Mouse (Mus musculus) left cerebral cortex, postnatal 14 days (tissue): Measurements from ENCODE around the gene Chat. TPM values are rescaled to one million over a fixed set of nuclear protein-coding genes. Genes with fewer than 3 reads are reported as not detected.

ENCODE experiments used
- DNase-seq, 2 experiments: peaks; one replicate each; pipeline ENCODE4 v3.0.0; 2021 to 2022; ENCODE audit warnings: low spot score in 2 of 2, mixed read lengths in 1 of 2
- intact Hi-C: fragments of 180-260 bp; cut with DNase I; formaldehyde crosslinking; loops from one replicate; pipeline ENCODE4 v1.15.1; 2025
- long read RNA-seq, 2 experiments: library from polyadenylated mRNA; stranded (forward); transcript quantifications; one replicate each; pipeline ENCODE4 v2.0.0; 2021
- total RNA-seq, 2 experiments: library from RNA; stranded (reverse); gene quantifications; 2 replicates each; pipeline ENCODE4 v1.2.3; 2021

Gene Chat
- total RNA-seq: 1 to 10 TPM; 1.1 to 1.2 TPM
- long read RNA-seq, experiment 1, partial matches to known transcripts: 0 of 1 reads
- long read RNA-seq, experiment 1, other reads (novel, unspliced or antisense): 1 of 1 reads
- long read RNA-seq, experiment 2, partial matches to known transcripts: 1 of 1 reads
- long read RNA-seq, experiment 2, other reads (novel, unspliced or antisense): 0 of 1 reads

DNA sequence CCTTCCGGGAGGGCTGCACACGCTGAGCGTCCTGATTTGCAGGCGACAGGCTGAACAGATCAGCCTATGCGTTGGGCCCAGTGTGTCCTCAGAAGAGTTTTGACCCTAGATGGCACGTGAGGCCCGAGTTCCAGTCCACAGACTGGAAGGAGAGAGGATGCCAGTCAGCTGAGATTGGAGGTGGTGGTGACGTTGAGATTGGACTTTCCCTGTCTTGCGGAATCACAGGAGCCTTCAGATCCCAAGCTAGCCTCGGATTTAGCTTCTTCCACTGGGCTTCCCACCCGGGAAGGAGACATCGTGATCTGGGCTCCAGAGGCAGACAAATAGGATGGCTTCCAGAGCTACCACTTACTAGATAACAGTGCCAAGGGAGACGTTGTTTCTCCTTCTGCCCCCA is at the start of gene Chat:
Gene Chat, minus strand, starts transcription at position 101 of the 400 bp plus-strand sequence.
- intact Hi-C loops: loop anchor here (10.0 kb wide), 1 partner anchor 91 kb away; no protein-coding TSS in a partner anchor
- DNase-seq: no peak

DNA sequence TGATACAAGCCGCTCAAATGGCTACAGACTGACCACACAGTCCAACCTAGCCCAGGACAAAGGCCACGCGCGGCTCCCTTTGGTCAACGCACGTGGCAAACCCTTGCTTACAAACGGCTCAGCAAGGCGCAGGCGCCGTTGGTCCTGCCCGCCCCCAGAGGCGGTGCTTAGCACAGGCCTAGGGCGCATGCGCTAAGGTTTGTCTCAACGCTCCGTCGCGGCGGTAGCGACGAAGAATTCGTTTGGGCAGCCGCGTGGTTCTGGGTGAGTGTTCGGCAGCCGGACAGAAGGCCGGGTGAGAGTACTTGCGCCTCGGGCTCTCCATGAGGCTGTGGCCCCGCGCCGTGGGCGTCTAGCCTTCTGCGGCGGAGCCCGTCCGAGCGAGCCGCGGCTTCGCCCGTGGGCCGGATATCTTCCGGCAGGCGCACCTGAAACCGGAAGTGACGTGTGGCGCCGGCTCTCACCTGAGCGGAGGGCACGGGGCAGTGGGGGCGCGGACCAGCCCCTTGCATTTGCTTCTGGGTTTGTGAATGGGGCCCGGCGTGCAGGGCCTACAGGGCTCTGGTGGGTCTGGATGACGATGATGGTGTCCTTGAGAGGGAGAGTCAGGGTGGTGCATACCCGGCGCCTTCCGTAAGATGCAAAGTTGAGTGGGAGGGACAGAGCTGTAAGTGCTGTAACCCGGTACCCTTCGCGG is 47.7 kb upstream of the Chat start, which contains the start of gene Ercc6:
Gene Ercc6, plus strand, starts transcription at position 186 of the 697 bp plus-strand sequence.
- peak; percentile 94 to 95 for DNase-seq
- intact Hi-C loops: no loop called here

DNA sequence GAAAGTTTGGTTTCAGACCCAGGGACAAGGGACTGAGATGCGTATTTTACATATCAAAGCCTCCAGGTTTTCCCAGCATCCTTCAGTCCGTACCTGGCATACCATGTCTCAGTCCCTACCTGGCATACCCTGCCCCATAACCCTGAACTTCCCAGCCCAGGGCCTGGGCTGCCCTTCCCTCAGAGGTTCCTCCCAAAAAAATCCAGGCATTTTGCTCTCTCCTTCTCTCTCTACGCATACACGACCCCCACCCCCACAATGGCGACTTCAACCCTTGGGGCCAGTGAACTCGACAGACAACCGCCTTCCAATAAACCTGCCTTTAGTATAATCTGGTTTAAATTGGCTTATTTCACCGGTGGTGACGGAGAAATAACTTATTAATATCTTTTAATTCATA is 47.1 kb upstream of the Chat start:
- no peak for DNase-seq
- intact Hi-C loops: no loop called here

DNA sequence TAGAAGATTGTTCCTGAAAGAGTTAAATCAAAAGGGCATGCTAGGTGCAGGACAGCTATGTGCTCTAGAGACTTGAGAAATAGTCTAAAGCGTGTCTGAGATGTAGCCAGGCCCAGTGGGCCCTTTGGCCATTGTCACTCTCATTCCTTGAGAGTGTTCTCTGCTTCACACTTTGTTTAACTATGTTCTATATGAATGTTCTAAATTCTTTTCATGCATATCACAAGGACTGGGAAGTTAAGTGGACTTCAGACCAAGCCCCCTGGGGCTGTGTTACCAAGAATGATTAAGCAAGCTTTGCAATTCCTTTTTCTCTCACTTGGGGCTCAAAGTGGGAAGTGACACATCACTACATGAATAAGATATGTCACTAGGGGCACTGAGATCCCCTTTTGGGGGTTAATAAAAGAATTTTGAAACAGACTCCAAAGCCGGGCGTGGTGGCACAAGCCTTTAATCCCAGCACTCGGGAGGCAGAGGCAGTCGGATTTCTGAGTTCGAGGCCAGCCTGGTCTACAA is 43.7 kb upstream of the Chat start:
- intact Hi-C loops: no loop called here
- DNase-seq: no peak

DNA sequence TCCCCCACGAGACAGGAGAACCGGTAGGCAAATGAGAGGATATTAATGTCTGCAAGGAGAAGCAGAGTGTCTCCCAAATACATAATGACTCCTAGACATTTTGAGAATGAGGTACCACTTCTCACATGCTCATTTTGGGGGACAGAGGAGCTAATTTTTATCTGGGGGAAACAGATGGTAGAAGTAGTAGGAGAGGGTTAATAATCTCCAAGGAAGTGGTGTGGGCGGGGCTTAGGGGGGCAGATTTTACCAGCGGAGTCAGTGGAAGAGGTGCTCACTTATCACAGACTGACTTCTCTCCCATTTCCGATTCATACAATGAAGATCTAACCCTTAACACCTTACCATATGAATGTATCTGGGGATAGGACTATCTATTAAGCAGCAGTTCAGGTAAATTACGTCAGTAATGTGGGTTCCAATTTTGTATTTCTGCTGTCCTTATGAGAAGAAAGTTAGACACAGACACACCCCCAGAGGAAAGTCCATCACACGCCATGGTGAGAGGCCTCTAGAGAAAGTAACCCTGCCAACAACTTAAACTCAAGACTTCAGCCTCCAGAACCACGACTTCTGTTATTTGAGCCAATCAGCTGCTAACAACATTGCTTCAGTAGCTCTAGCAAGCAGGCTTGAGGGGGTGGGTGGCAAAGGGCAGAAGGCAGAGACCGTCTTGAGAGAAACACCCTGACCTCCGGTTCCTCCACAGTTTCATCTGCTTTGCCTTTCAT is 42.5 kb upstream of the Chat start:
- intact Hi-C loops: no loop called here
- no peak for DNase-seq

DNA sequence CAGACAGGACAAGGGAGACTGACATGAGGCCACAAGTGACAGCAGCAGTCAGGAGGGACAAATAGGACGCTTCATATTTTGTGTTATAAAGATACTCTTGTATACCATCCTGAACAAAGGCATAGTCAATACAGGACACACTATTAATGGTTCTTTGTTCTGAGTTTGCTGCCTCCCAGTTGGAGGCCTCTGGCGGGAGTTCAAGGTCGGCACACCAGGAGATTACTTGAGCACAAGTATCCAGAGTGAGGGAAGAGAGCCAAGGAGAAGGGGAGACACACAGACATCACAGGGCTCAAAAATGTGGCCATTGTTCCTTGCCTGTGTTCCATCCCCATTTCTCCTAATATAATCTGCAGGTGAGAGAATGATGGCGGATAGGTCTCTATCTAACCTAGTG is 41.4 kb upstream of the Chat start:
- DNase-seq: no peak
- intact Hi-C loops: no loop called here

DNA sequence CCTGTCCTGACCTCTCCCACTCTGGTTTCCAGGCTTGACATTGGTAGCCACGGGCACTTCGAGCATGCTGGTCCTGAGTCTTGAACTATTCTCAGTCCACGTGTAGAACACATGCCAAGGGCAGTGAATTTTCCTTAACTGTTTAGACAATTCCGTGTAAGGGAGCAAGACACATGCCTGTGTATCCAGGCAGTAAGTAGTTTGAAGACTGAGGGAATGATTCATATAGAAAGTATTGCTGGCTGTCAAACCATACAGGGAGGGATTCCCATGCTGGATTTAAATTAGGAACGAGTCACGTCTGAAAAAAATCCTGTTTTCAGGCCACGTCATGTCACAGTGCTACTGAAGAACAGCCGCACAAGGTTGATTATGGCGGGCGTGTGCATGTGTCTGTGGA is 40.5 kb upstream of the Chat start:
- intact Hi-C loops: no loop called here
- DNase-seq: no peak

DNA sequence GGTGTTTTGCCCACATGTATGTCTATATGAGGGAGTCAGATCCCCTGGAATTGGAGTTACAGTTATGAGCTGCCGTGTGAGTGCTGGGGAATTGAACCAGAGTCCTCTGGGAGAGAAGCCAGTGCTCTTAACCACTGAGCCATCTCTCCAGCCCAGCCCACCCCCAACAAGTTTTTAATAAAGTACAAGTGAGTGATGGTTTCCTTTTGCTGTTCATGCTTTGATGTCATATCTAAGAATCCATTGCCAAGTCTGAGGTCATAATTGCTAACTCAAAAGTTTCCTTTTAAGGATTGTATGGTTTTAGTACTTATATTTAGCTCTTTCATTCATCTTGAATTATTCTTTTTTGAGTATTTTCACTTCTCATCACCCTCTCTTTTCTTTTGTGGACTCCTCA is 38.1 kb upstream of the Chat start:
- intact Hi-C loops: no loop called here
- DNase-seq: no peak

DNA sequence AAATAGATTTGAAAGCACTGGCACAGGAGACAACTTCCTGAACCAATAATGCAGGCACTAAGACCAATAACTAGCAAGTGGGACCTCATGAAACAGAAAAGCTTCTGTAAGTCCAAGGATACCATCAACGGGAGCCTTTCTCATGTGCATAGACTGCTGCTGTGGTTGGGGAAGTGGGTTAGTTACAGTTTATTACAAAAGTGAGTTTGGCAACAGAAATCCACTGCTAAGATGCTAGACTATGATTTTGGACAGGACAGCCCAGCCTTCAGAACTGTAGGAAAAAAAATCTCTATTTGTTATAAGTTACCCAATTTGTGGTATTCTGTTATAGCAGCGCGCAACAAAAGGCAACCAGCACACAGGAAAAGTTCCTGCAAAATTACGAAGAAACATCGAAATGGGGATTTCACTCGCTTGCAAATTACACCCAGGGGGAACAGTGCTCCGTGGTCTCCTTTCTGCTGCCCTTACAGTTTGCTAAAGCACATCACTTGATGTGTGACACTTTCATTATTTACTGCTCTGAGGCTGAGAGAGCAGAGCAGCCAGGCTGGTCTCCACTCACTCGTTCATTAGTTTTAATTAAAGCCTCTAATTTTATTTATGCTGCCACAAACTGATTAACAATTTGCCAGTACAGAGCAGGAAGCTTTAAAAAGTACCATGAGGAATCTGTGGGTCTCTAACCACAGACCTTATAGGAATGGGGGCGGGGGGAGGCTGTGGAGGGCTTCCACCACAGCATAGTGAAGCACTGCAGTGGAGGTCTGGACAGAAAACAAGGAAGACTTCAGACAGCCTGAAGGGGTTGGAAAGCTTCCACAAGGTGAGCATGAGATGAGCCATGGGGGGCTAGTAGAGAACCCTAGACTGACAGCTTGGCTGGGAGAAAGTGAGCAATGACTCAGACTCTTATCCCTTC is 37.2 kb upstream of the Chat start:
- no peak for DNase-seq
- intact Hi-C loops: no loop called here

DNA sequence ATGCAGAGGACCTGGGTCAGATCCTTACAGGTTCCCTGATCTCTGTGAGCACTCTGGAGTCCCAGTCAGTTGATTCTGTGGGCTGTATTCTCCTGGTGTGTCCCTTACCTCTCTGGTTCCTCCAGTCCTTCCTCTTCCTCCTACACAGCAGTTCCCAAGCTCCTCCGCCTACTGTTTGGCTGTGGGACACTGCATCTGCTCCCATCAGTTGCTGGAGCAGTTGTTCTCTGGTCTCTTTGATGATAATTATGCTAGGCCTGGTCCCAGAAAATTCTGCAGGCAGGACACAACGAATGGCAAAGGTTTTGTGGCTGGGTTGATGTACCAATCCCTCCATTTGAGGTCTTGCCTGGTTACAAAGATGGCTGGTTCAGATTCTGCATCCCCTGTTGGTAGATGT is 35.5 kb upstream of the Chat start:
- DNase-seq: no peak
- intact Hi-C loops: no loop called here

DNA sequence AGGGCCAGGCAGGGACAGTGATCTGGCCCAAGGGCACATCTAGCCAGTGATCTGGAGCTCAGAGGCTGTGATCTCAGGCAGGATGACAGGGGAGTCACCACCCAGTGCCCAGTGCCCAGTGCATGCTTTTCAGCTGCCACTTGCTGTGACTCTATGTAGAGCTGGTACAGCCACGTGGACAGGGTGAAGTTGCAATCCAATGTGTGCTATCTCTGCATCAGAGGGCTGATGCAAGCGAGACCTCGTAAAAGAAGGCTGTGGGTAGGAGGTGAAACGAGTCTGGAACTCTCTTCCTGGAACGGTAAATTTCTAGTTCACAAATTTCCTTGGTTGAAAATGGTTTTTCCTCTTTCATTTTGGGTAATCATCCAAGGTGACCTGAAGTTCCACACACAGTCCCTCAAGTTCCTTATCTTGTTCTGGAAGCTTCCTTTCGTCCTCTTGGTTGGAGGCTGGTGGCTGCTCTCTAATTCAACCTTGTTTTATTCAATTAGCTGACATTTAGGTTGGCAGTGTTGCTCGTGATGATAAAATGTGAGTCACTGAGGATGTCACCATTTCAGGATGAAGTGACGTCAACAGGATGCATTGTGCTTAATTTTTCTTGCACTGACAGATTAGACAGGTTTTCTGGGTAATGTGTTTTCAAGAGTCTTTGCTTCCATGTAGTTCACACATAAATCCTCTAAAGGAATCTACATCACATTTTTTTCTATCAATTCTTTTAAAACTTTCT is 30.5 kb upstream of the Chat start:
- intact Hi-C loops: no loop called here
- DNase-seq: no peak

DNA sequence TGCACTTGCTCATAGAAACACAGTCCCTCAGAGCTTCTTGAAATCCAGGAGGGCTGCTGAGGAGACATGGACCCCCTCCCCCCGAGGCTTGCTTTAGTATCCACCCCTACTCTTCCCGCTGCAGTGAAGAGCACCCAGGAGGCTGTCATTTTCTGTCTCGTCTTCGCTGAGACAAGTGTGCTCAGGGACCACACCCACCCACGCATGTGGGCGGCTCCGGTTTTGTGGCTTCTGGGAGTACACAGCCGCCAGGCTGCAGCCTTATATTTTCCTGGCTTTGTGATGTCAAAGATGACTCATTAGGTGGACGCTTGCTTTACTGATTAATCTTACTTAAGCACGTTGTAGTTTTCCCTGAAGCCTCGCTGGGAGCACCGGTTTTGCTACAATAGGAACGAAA is 26.7 kb upstream of the Chat start:
- intact Hi-C loops: no loop called here
- DNase-seq: peak in 1 of 2 experiments; percentile 42

DNA sequence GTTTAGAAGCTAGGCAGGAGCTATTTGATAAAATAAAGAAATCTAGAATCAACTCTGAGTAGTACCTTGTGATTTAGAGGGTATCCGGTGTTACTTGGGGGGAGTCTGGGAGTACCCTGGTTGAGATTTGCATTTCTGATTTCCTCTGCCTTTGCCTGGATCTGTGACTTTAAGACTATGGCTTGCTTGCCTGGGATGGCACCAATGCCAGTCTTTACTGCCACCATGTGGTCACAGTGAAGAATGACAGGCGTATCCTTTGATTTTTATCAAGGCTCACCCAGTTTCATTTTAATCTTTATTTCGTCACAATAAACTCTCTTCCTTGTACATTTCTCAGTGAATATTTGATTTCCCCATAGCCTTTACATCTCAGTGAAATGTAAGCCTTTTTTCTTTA is 16.3 kb upstream of the Chat start:
- intact Hi-C loops: loop anchor here (2.0 kb wide), 1 partner anchor 253 kb away; no protein-coding TSS in a partner anchor
- DNase-seq: peak in 1 of 2 experiments; percentile 11

DNA sequence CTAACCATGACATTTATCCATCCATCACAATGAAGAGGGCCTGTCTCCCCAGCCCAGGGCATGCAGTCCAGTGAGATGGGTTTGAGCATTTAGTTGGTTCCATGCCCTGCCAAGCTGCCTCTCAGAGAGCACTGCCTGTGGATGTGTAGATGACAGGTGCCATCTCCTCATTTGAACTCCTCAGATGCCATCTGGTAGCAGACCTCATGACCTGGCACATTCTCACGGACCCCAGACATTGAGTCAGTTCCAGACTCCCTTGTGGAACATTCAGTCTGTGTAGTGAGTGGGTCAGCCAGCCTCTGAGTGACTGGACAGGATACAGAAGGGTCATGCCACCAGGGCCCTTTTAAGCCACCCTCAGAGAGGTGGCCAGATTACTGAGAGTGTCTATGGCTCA is 11.8 kb upstream of the Chat start:
- DNase-seq: no peak
- intact Hi-C loops: no loop called here

DNA sequence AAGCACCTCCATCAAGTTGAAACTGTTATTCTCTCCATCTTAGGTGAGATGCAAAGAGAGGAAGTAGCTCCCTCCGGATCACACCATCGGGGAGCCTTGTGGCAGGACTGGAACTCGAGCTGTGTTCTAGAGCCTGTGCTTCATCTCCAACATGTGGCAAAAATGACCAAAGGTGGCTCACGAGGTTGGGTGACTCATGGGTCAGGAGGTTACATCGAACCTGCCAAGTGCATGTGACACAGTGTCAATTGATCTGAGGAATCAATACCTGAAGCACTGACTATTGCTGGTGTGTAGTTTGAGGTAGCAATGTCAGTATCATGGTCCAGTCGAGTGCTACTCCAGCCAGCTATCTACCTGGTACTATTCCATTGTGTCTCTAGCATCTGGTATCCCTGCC is 10.8 kb upstream of the Chat start:
- DNase-seq: no peak
- intact Hi-C loops: no loop called here

DNA sequence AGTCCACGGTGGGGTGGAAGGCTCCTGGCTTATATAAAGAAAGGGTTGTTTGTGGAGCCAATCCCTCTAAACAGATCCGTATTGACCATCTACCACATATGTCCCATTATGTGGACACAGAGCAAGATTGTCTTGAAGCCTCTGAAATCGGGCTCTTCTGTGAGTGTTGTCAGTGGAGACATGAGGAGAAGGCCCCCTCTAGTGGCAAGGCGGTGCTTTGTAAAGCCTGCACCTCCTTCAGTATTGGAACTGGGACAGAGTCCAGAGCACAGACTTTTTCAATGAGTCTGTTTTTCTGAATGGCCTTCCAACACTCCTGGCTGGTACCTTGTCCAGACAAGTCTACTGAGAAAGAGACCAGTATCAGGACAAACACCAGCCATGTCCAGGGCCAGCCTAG is 7.2 kb upstream of the Chat start:
- peak; percentile 82 to 84 for DNase-seq
- intact Hi-C loops: loop anchor here (5.0 kb wide), 1 partner anchor 241 kb away; no protein-coding TSS in a partner anchor

DNA sequence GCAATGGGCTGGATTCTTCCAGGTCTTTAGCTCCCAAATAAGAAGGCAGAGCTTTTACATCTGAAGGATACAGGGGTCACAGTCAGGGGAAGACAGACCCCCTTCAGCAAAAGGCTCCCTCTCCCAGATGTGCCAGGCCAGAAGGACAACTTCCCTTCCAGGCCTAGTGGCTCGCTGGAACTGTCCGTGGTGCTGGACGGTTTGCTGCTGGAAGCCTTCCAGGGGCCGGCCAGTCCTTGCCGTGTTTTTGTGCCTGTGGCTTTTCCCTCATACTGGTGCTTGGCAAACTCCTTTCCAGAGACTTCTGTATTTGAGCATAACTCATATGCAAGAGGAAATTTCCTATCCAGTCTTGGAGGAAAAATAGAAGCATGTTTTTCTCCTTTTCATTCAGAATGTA is 1.8 kb upstream of the Chat start:
- DNase-seq: no peak
- intact Hi-C loops: loop anchor here (10.0 kb wide), 1 partner anchor 93 kb away; no protein-coding TSS in a partner anchor

DNA sequence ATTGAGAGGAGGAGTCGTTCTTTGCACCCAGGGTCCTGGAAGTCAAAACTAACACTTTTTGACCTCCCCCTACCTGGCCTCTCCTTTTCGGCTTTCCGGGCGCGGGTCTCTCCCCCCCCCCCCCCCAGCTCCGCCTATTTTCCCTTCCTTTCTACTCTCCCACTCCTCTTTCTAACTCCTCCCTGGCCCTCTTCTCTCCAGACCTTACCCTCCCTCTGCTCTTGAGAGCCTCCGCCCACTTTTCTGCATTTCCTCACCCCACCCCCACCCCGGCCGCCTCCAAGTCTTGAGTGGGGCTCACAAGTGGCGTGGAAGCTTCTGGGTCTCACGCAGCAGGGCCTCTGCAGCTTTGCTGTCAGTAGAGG is 301 bp downstream of the Chat start:
- DNase-seq: no peak
- intact Hi-C loops: loop anchor here (10.0 kb wide), 1 partner anchor 91 kb away; no protein-coding TSS in a partner anchor
